Mouse (Mus musculus) stomach, postnatal 0 days (tissue): ENCODE data around the gene Vtcn1.

Experiments used
- CTCF ChIP-seq: IDR thresholded peaks from 2 replicates; pipeline ENCODE4 v1.5.1; 2016; ENCODE audit warnings: antibody characterized with exemption, low read depth, mild to moderate bottlenecking, moderate library complexity
- EP300 ChIP-seq: optimal IDR thresholded peaks from 2 replicates; pipeline ENCODE3; 2016; ENCODE audit warnings: antibody characterized with exemption

- TF ChIP-seq CTCF = no peak
- TF ChIP-seq EP300 = no peak
These were observed 13.4 kb upstream of the Vtcn1 start for GRCm38 (mm10) chr3:100811836-100812235.
